Mouse (Mus musculus) thymus, adult 18-20 months (tissue): ENCODE results near the gene C77080.

Experiments used
- DNase-seq, 2 experiments: peaks; one replicate each; pipeline ENCODE4 v3.0.0; 2022; ENCODE audit warnings: mixed read lengths in 2 of 2

C77080 gene

GRCm38 (mm10) chr4:129237843-129238441, 23.3 kb downstream of the C77080 start:
- no peak for DNase-seq

- DNase-seq = no peak
Observed at GRCm38 (mm10) chr4:129236236-129236813, 24.9 kb downstream of the C77080 start.

GRCm38 (mm10) chr4:129235147-129235546, 26.1 kb downstream of the C77080 start:
- no peak for DNase-seq

GRCm38 (mm10) chr4:129234488-129234887, 26.7 kb downstream of the C77080 start:
- no peak for DNase-seq

- no peak for DNase-seq
Observed at GRCm38 (mm10) chr4:129232561-129233360, 28.4 kb downstream of the C77080 start.

- DNase-seq = no peak
Observed at GRCm38 (mm10) chr4:129231594-129232450, 29.4 kb downstream of the C77080 start.

GRCm38 (mm10) chr4:129230926-129231325, 30.3 kb downstream of the C77080 start:
- no peak for DNase-seq

- no peak for DNase-seq
Observed at GRCm38 (mm10) chr4:129227985-129228381, 33.2 kb downstream of the C77080 start.

- DNase-seq = no peak
Observed at GRCm38 (mm10) chr4:129227170-129227984, 33.8 kb downstream of the C77080 start.

- no peak for DNase-seq
Observed at GRCm38 (mm10) chr4:129226441-129226963, 34.7 kb downstream of the C77080 start.

- no peak for DNase-seq
Observed at GRCm38 (mm10) chr4:129225315-129225714, 35.9 kb downstream of the C77080 start.

- DNase-seq = no peak
Observed at GRCm38 (mm10) chr4:129223421-129224281, 37.6 kb downstream of the C77080 start.

- no peak for DNase-seq
Observed at GRCm38 (mm10) chr4:129222019-129222925, 38.9 kb downstream of the C77080 start.

GRCm38 (mm10) chr4:129221097-129222010, 39.9 kb downstream of the C77080 start:
- no peak for DNase-seq

GRCm38 (mm10) chr4:129220376-129221089, 40.7 kb downstream of the C77080 start:
- no peak for DNase-seq

GRCm38 (mm10) chr4:129219198-129219597, 42.0 kb downstream of the C77080 start:
- no peak for DNase-seq

- DNase-seq = no peak
Observed at GRCm38 (mm10) chr4:129218569-129219175, 42.5 kb downstream of the C77080 start.
